Mouse (Mus musculus) embryonic facial prominence, embryonic 11.5 days (tissue): ENCODE results near the gene Cdc123. TPM values are rescaled to one million over a fixed set of nuclear protein-coding genes. Genes with fewer than 3 reads are reported as not detected.

ENCODE experiments used
- ATAC-seq: fragments of 200-750 bp; cut with Nextera tagmentation; replicated peaks from 2 replicates; pipeline ENCODE4 v1.8.0; 2017; ENCODE audit warnings: low read depth; ENCODE audit not compliant: insufficient number of reproducible peaks, low FRiP score, low TSS enrichment
- DNase-seq: peaks from one replicate; pipeline ENCODE4 v3.0.0-alpha.2; 2015; ENCODE audit warnings: low spot score
- H3K27ac ChIP-seq: fragments of 300-500 bp; sonication (generic); replicated peaks from 2 replicates; pipeline ENCODE4 v1.5.1; 2014; ENCODE audit warnings: mild to moderate bottlenecking, low read depth, low read length, control low read depth
- H3K27me3 ChIP-seq: fragments of 300-500 bp; sonication (generic); 2 replicates; pipeline ENCODE4 v1.6.1; 2014; ENCODE audit warnings: mild to moderate bottlenecking, low read length, moderate library complexity, mixed read lengths; ENCODE audit not compliant: control insufficient read depth, insufficient read depth
- H3K36me3 ChIP-seq: fragments of 300-500 bp; sonication (generic); replicated peaks from 2 replicates; pipeline ENCODE4 v1.6.1; 2014; ENCODE audit warnings: low read depth, mild to moderate bottlenecking, low read length, moderate library complexity, mixed read lengths; ENCODE audit not compliant: control insufficient read depth, insufficient read depth
- H3K4me1 ChIP-seq: fragments of 300-500 bp; sonication (generic); 2 replicates; pipeline ENCODE4 v1.6.1; 2014; ENCODE audit warnings: low read length, mixed read lengths; ENCODE audit not compliant: control insufficient read depth, insufficient read depth
- H3K4me2 ChIP-seq: fragments of 300-500 bp; sonication (generic); 2 replicates; pipeline ENCODE4 v1.6.1; 2014; ENCODE audit warnings: low read depth, mild to moderate bottlenecking, control low read depth, low read length, moderate library complexity
- H3K4me3 ChIP-seq: fragments of 300-500 bp; sonication (generic); 2 replicates; pipeline ENCODE4 v1.5.1; 2014; ENCODE audit warnings: low read depth, low read length, control low read depth
- H3K9ac ChIP-seq: fragments of 300-500 bp; sonication (generic); replicated peaks from 2 replicates; pipeline ENCODE4 v1.6.1; 2014; ENCODE audit warnings: mild to moderate bottlenecking, control low read depth, low read length
- H3K9me3 ChIP-seq: fragments of 300-500 bp; sonication (generic); replicated peaks from 2 replicates; pipeline ENCODE4 v1.6.1; 2016; ENCODE audit warnings: mild to moderate bottlenecking, low read length, inconsistent platforms, mixed read lengths; ENCODE audit not compliant: control insufficient read depth
- WGBS: fragments of 180-500 bp; shearing (Covaris S2); extraction: QIAGEN DNeasy Blood & Tissue Kit; methylation state at CpG from one replicate; pipeline ENCODE4 v1.1.7; 2014; 5-methylcytosine and 5-hydroxymethylcytosine counted together
- polyA plus RNA-seq: library from polyadenylated mRNA; unstranded; fragments of >200 nt; fragmentation: Nextera tagmentation; extraction: Ambion mirVana; gene quantifications from 2 replicates; pipeline ENCODE4 v1.2.1, GENCODE M21; 2014

Gene Cdc123
- polyA plus RNA-seq, 1 experiment from 2014 or later, result 309 TPM

DNA sequence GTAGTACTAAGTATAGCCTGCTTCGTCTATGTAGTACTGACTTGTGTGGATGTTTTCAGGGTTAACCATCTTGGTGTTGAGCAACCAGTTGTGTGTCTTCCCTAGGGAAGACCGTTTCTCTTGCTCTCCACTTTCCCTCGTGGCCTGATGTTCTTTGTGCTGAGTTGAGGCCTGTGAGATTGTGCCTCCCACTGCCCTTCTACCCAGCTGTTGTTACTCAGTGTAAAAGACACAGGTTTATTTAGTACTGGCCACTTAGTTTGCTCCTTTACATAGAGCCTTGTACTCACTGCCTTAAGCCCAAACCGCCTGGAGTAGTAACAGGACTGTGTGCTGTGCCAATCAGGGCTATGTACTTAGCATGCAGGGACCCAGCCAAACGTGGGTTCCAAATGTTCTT is 6.9 kb upstream of the Cdc123 start:
- 86% methylated on average over 5 of the region's 5 CpGs for WGBS
- no peaks in the 10 kb centered on the region; the same call in 1 of the 2 replicates for H3K36me3 ChIP-seq
- no peaks in the 10 kb centered on the region for H3K4me1 ChIP-seq
- H3K4me3 ChIP-seq, result no peak overlapping the region
- H3K27ac ChIP-seq, result no peak overlapping the region
- no peak overlapping the region for H3K9ac ChIP-seq
- DNase-seq (no peak), ATAC-seq (no peak)
- H3K4me2 ChIP-seq, result no peak overlapping the region
- H3K27me3 ChIP-seq, result no peaks in the 10 kb centered on the region
- no peaks in the 10 kb centered on the region for H3K9me3 ChIP-seq

DNA sequence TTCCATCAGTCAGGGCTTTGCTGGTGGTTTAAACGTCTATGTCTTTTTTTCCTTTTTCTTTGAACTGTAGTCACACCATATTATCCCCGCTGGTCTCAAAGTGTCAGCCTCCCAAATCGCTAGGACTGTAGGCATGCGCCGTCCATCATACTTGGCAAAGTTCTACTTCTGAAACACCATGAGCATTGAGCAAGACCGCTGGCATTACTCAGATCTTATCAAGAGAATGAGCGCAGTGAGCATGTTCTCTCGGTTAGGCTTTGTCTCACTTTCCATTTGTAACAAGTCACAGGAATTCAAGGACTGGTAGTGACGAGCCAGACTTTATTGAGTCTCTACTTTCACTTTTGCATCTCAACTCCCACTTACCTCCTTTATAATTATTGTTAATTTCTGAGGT is 6.2 kb upstream of the Cdc123 start:
- no peak overlapping the region for H3K9ac ChIP-seq
- no peak overlapping the region for H3K4me2 ChIP-seq
- H3K9me3 ChIP-seq, result no peaks in the 10 kb centered on the region
- H3K27me3 ChIP-seq, result no peaks in the 10 kb centered on the region
- H3K4me3 ChIP-seq, result no peak overlapping the region
- ATAC-seq, result no peak
- no peak overlapping the region for H3K27ac ChIP-seq
- 94% methylated on average over 9 of the region's 9 CpGs for WGBS
- DNase-seq, result no peak
- no peaks in the 10 kb centered on the region for H3K4me1 ChIP-seq
- H3K36me3 ChIP-seq, result no peaks in the 10 kb centered on the region; the same call in 1 of the 2 replicates

DNA sequence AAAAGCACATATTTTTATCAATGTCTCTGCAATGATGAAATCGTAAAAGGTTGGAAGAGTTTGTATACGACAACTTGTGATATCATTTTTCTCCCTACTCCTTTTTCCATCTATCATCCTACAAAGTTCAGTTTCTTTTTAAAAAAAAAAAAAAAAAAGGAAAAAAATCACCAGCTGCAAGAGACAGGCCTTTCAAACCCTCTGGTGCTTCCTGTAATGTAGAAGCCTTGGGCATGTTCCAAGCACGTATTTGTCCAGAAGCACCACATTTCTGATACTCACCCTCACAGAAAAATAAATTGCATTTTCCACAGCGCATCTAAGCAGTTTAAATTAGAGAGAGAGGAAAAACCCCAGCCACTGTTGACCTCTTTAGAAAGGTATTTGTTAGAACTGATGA is 862 bp upstream of the Cdc123 start:
- WGBS, result 41% methylated on average over 4 of the region's 4 CpGs
- Histone ChIP-seq H3K9ac (peak overlapping the region; percentile 15; the same call in 1 of the 2 replicates), H3K36me3 (peaks cover 5% of the 10 kb centered on the region), H3K9me3 (no peaks in the 10 kb centered on the region), H3K27ac (no peak overlapping the region), H3K4me2 (peak overlapping the region; percentile 29), H3K4me1 (no peaks in the 10 kb centered on the region), H3K27me3 (no peaks in the 10 kb centered on the region), H3K4me3 (peak overlapping the region; percentile 73)
- no peak for ATAC-seq
- no peak for DNase-seq

DNA sequence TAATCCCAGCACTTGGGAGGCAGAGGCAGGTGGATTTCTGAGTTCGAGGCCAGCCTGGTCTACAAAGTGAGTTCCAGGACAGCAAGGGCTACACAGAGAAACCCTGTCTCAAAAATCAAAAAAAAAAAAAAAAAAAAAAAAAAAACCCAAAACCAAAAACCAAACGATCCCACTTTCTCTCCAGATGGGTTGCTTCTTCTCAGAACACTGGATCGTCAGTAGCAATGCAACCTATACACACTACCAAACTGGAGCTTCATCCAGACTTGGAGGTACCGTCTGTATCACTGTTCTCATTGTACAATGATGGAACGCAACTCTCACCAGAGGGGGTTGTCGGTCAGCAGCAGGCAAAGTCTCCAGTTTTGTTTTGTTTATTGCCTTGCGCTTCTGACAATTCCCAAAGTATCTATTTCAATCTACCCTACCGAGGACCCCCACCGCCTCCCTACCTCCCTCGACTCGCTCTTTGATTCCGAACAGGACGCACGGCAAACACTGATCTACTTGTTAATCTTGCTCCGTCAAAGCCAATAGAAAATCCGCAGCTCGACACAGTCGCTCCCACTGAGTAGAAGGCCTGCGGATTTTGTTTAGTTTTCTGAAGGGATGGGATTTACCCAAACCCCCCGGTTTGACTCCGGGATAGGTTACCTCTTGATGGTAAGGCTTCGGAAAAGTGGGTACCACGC is 637 bp downstream of the Cdc123 start:
- DNase-seq, result no peak
- peak overlapping the region; percentile 75 for H3K9ac ChIP-seq
- H3K27me3 ChIP-seq, result no peaks in the 10 kb centered on the region
- no peaks in the 10 kb centered on the region for H3K4me1 ChIP-seq
- peak overlapping the region; percentile 73 for H3K4me3 ChIP-seq
- no peaks in the 10 kb centered on the region for H3K9me3 ChIP-seq
- 5% methylated on average over 23 of the region's 23 CpGs for WGBS
- H3K36me3 ChIP-seq, result peaks cover 17% of the 10 kb centered on the region
- H3K4me2 ChIP-seq, result peak overlapping the region; percentile 57
- no peak overlapping the region; the same call in 1 of the 2 replicates for H3K27ac ChIP-seq
- ATAC-seq, result 0 out of 2 replicates have a peak, but pooled peaks have one; percentile 21

DNA sequence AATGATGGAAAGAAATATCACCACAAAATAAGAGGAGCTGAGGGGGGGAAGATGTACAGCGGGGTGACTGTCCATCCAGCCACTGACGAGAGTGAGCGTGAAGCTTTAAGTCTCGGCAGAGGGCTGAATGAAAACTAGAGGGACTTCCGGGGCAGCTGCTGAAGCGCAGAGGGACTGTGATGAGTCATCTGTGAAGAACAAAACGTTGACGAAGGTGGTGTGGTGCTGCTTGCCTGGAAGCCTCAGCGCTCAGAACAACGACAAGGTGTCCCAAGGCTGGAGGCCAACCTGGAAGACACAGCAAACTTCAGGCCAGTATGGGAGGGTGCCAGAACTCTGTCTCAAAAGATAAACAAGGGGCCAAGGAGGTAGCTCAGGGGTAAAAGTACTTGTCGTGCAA is 4.1 kb downstream of the Cdc123 start:
- no peaks in the 10 kb centered on the region for H3K9me3 ChIP-seq
- H3K27me3 ChIP-seq, result no peaks in the 10 kb centered on the region
- no peak overlapping the region for H3K4me3 ChIP-seq
- peaks cover 22% of the 10 kb centered on the region for H3K36me3 ChIP-seq
- no peak for DNase-seq
- H3K27ac ChIP-seq, result no peak overlapping the region
- H3K9ac ChIP-seq, result no peak overlapping the region
- H3K4me2 ChIP-seq, result no peak overlapping the region
- ATAC-seq, result no peak
- WGBS, result 92% methylated on average over 11 of the region's 11 CpGs
- no peaks in the 10 kb centered on the region for H3K4me1 ChIP-seq

DNA sequence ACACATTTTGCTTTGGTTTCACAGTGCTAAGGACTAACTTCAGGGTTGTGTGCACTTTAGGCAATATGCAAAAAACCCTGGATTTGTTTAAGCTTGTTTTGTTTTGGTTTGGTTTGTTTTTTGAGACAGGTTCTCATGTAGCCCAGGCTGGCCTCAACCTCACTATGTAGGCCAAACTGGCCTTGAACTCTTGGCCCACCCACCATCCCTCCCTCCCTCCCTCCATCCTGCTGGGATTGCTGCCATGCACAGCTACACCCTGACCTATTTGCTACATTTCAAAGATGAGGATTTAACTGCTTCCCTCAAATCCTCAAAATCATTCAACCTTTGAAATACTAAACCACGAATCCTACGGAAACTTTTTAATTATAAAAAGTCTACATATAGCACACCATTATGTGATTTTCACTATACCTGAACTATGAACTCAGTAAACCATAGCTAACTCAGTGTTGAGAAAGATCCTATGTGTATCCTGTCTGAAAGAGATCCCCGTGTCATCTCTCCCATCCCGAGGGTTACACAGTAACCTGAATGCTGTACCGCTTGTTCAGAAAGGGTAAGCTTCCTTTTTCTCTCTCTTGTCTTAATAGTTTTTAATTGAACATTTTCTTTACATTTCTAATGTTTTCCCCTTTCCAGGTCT is 19.6 kb downstream of the Cdc123 start:
- H3K4me2 ChIP-seq, result no peak overlapping the region
- no peak for DNase-seq
- H3K27ac ChIP-seq, result no peak overlapping the region
- ATAC-seq, result no peak
- no peaks in the 10 kb centered on the region for H3K27me3 ChIP-seq
- H3K36me3 ChIP-seq, result no peaks in the 10 kb centered on the region; the same call in 1 of the 2 replicates
- no peaks in the 10 kb centered on the region for H3K4me1 ChIP-seq
- H3K4me3 ChIP-seq, result no peak overlapping the region
- H3K9ac ChIP-seq, result no peak overlapping the region
- no peaks in the 10 kb centered on the region for H3K9me3 ChIP-seq
- WGBS, result 93% methylated on average over 5 of the region's 5 CpGs

DNA sequence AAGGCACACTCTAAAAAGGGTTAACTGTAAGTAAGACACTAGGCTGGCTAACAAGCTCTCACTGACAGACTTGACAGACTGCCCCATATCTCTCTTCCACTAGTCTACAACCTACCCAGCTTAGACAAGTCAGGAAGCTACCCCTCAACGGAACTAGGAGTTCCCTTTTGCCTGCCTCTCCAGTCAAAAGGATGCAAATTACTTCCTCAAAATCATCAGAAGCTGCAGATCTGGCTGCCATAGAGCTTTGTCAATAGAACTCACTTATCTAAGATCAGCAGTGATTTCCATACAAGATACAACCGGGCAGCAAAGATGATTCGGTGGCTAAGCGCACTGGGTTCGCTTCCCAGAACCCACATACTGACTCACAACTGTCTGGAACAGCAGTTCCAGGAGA is 20.3 kb downstream of the Cdc123 start:
- Histone ChIP-seq H3K9me3 (no peaks in the 10 kb centered on the region), H3K4me2 (no peak overlapping the region), H3K9ac (no peak overlapping the region), H3K27me3 (no peaks in the 10 kb centered on the region), H3K4me3 (no peak overlapping the region), H3K36me3 (no peaks in the 10 kb centered on the region; the same call in 1 of the 2 replicates), H3K4me1 (no peaks in the 10 kb centered on the region), H3K27ac (no peak overlapping the region)
- ATAC-seq, result no peak
- WGBS, result 92% methylated on average over 5 of the region's 5 CpGs
- DNase-seq, result no peak

DNA sequence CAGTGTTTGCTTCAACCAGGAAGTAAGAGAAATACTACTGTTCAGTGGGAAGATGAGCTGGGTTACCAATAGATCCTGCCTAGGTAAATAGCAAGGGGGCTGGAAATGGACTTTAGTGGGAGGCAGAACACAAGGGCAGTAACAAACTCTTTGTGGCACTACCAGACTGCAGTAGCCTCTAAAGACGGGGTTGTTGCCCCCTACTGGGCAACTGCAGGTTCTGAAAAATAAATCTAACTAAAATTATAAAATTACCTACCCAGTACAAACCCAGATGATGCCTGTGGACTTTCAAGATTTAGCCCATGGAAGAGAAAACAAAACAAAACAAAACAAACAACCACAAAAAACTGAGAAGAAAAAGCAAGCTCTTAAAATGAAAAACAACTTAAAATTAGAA is 20.8 kb downstream of the Cdc123 start:
- no peaks in the 10 kb centered on the region for H3K27me3 ChIP-seq
- no peak overlapping the region for H3K4me3 ChIP-seq
- no peak overlapping the region for H3K9ac ChIP-seq
- no peaks in the 10 kb centered on the region; the same call in 1 of the 2 replicates for H3K36me3 ChIP-seq
- DNase-seq, result peak; percentile 21
- no peaks in the 10 kb centered on the region for H3K9me3 ChIP-seq
- no peaks in the 10 kb centered on the region for H3K4me1 ChIP-seq
- 19% methylated on average over 1 of the region's 1 CpGs for WGBS
- no peak overlapping the region for H3K4me2 ChIP-seq
- H3K27ac ChIP-seq, result no peak overlapping the region
- ATAC-seq, result no peak
